9 mouse cellular contexts compared by ENCODE assay signal in the genomic region with DNA sequence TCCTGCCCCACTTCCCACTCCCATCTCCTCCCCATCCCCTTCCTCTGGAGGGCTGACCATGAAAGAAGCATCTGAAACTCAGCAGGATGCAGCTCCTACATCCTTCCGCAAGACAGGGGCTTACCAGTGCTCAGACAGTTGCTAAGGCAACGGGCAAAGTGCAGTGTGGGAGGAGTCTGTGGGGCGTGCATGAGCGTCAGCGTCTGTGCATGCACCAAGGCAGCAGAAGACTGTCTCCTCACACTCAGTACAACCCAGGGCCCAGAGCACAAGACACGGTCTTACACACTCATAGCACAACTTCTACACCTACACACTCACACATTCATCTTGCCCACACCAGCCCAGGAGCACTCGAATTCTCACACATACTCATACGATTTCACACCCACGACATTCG.
DNase-seq lines count a peak whose midpoint lies in the region; ATAC-seq lines count a peak whose summit lies in the region.
"Had no signal": no experiment of that assay in that cellular context is flagged by ENCODE, and none has a peak within 500 bp of the region (broad histone marks: within the 10 kb centered on the region; RNA-seq: fewer than 3 reads in every experiment).

No protein-coding gene starts in this region.

- no peak overlapping the region for H3K9ac ChIP-seq in intestine, embryonic 16.5 days (ENCODE audit: low read depth, low read length)
- no peak overlapping the region for H3K9ac ChIP-seq in limb, embryonic 15.5 days
- H3K9ac ChIP-seq: liver, embryonic 15.5 days had no signal

- ATAC-seq in intestine, embryonic 16.5 days, result peak; percentile 94
- ATAC-seq in limb, embryonic 15.5 days (ENCODE audit: insufficient number of reproducible peaks, low FRiP score, low TSS enrichment, low read depth), result 0 out of 2 replicates have a peak, but pooled peaks have one; percentile 57
- ATAC-seq in erythroblast, adult 5-6 weeks (replicated peaks; ENCODE audit: low FRiP score, poor library complexity, severe bottlenecking), result no peak

- H3K4me1 ChIP-seq in forebrain, embryonic 10.5 days, result peaks cover 41% of the 10 kb centered on the region
- peaks cover 16% of the 10 kb centered on the region for H3K4me1 ChIP-seq in intestine, embryonic 16.5 days (ENCODE audit: control insufficient read depth, insufficient read depth, low read length)
- peaks cover 9% of the 10 kb centered on the region; the same call in 1 of the 2 replicates for H3K4me1 ChIP-seq in limb, embryonic 15.5 days
- H3K4me1 ChIP-seq: liver, embryonic 15.5 days had no signal

- peak; percentile 36 for DNase-seq in lung, postnatal 10 days
- no peak for DNase-seq in lung, adult 18-20 months
- peak; percentile 56 for DNase-seq in forebrain, embryonic 10.5 days (ENCODE audit: extremely low spot score, low spot score)
- peak; percentile 59 to 61 for DNase-seq in right cerebral cortex, adult 2 months (ENCODE audit: low spot score in 2 of 2)
- no peak for DNase-seq in cerebellum, postnatal 25 days

- no peaks in the 10 kb centered on the region for H3K36me3 ChIP-seq in forebrain, embryonic 10.5 days (replicated peaks)
- no peaks in the 10 kb centered on the region for H3K36me3 ChIP-seq in intestine, embryonic 16.5 days (ENCODE audit: control insufficient read depth, insufficient read depth, low read length)
- no peaks in the 10 kb centered on the region for H3K36me3 ChIP-seq in limb, embryonic 15.5 days
- H3K36me3 ChIP-seq: liver, embryonic 15.5 days had no signal

- no peak overlapping the region for H3K4me2 ChIP-seq in intestine, embryonic 16.5 days (ENCODE audit: low read depth, low read length)
- H3K4me2 ChIP-seq in limb, embryonic 15.5 days, result no peak overlapping the region
- H3K4me2 ChIP-seq: liver, embryonic 15.5 days had no signal

- WGBS in forebrain, embryonic 10.5 days, result 37% methylated on average over 10 of the region's 10 CpGs
- 28% methylated on average over 10 of the region's 10 CpGs for WGBS in intestine, embryonic 16.5 days
- WGBS in limb, embryonic 15.5 days, result 31% methylated on average over 10 of the region's 10 CpGs

- no peak overlapping the region for H3K4me3 ChIP-seq in forebrain, embryonic 10.5 days
- H3K4me3 ChIP-seq in intestine, embryonic 16.5 days (ENCODE audit: low read length), result no peak overlapping the region
- no peak overlapping the region for H3K4me3 ChIP-seq in limb, embryonic 15.5 days
- H3K4me3 ChIP-seq: liver, embryonic 15.5 days had no signal

- peaks cover 65% of the 10 kb centered on the region for H3K27me3 ChIP-seq in forebrain, embryonic 10.5 days (ENCODE audit: poor library complexity, severe bottlenecking)
- H3K27me3 ChIP-seq in intestine, embryonic 16.5 days (replicated peaks; ENCODE audit: control insufficient read depth, insufficient read depth, low read length), result no peaks in the 10 kb centered on the region
- peaks cover 4% of the 10 kb centered on the region; the same call in 1 of the 2 replicates for H3K27me3 ChIP-seq in limb, embryonic 15.5 days

- peak overlapping the region; percentile 51; the same call in 1 of the 2 replicates for H3K27ac ChIP-seq in forebrain, embryonic 10.5 days
- H3K27ac ChIP-seq in intestine, embryonic 16.5 days (ENCODE audit: low read length), result no peak overlapping the region
- H3K27ac ChIP-seq in limb, embryonic 15.5 days, result no peak overlapping the region
- H3K27ac ChIP-seq: liver, embryonic 15.5 days had no signal

- no peaks in the 10 kb centered on the region for H3K9me3 ChIP-seq in forebrain, embryonic 10.5 days
- no peaks in the 10 kb centered on the region for H3K9me3 ChIP-seq in intestine, embryonic 16.5 days (ENCODE audit: control insufficient read depth, low read length)
- no peaks in the 10 kb centered on the region for H3K9me3 ChIP-seq in limb, embryonic 15.5 days
- H3K9me3 ChIP-seq: liver, embryonic 15.5 days had no signal

Comparison
In these comparisons a context has a peak if more than half of its experiments do, and no peak if none do; other contexts are left out.
1. DNase-seq: peak in lung, postnatal 10 days (single experiment), forebrain, embryonic 10.5 days (single experiment) and right cerebral cortex, adult 2 months (2 of 2); none in lung, adult 18-20 months (0 of 2) and cerebellum, postnatal 25 days (0 of 2).